Mouse (Mus musculus) adrenal gland, postnatal 14 days (tissue): Measurements from ENCODE around the gene Hpn. TPM values are rescaled to one million over a fixed set of nuclear protein-coding genes. Genes with fewer than 3 reads are reported as not detected.

Experiments used
- DNase-seq: peaks from one replicate; pipeline ENCODE4 v3.0.0; 2021; ENCODE audit warnings: mixed read lengths
- total RNA-seq: library from RNA; stranded (reverse); gene quantifications from 2 replicates; pipeline ENCODE4 v1.2.3, GENCODE M21; 2021

Gene Hpn
- total RNA-seq, 1 experiment from 2014 or later: 41.6 TPM

- no peak for DNase-seq
These were observed 34.5 kb downstream of the Hpn start for GRCm38 (mm10) chr7:31080611-31081010.

- DNase-seq: no peak
These were observed 35.4 kb downstream of the Hpn start for GRCm38 (mm10) chr7:31079670-31080069.

GRCm38 (mm10) chr7:31077885-31078445 lies 37.1 kb downstream of the Hpn start:
- DNase-seq: peak; percentile 61

- no peak for DNase-seq
These were observed 37.6 kb downstream of the Hpn start for GRCm38 (mm10) chr7:31077470-31077869.

- DNase-seq: no peak
These were observed 38.6 kb downstream of the Hpn start, which contains the start of gene Fxyd3 for GRCm38 (mm10) chr7:31076492-31076891. Gene Fxyd3 (minus strand): TSS chr7:31076704.

- DNase-seq: no peak
These were observed 40.4 kb downstream of the Hpn start for GRCm38 (mm10) chr7:31074713-31075069.

GRCm38 (mm10) chr7:31074061-31074712 lies 40.9 kb downstream of the Hpn start:
- no peak for DNase-seq

GRCm38 (mm10) chr7:31073546-31073945 lies 41.5 kb downstream of the Hpn start:
- no peak for DNase-seq

- no peak for DNase-seq
These were observed 42.8 kb downstream of the Hpn start for GRCm38 (mm10) chr7:31072326-31072725.

- DNase-seq: no peak
These were observed 44.8 kb downstream of the Hpn start for GRCm38 (mm10) chr7:31070324-31070723.

- no peak for DNase-seq
These were observed 45.6 kb downstream of the Hpn start for GRCm38 (mm10) chr7:31069491-31069890.

GRCm38 (mm10) chr7:31067836-31068235 lies 47.3 kb downstream of the Hpn start:
- peak; percentile 47 for DNase-seq

GRCm38 (mm10) chr7:31063074-31063560 lies 52.0 kb downstream of the Hpn start:
- no peak for DNase-seq

- DNase-seq: no peak
These were observed 54.5 kb downstream of the Hpn start for GRCm38 (mm10) chr7:31060621-31061010.

- DNase-seq: peak; percentile 13
These were observed 55.0 kb downstream of the Hpn start for GRCm38 (mm10) chr7:31059919-31060620.

- DNase-seq: peak; percentile 90
These were observed 56.0 kb downstream of the Hpn start, which contains the start of gene Lgi4 for GRCm38 (mm10) chr7:31059108-31059507. Gene Lgi4 (plus strand): TSS chr7:31059342.

GRCm38 (mm10) chr7:31058211-31058610 lies 56.9 kb downstream of the Hpn start:
- DNase-seq: peak; percentile 53

GRCm38 (mm10) chr7:31057730-31058129 lies 57.4 kb downstream of the Hpn start:
- no peak for DNase-seq

GRCm38 (mm10) chr7:31057071-31057470 lies 58.0 kb downstream of the Hpn start, which contains the start of gene Fxyd1:
Gene Fxyd1 (minus strand): TSS chr7:31057199.
- DNase-seq: no peak

- no peak for DNase-seq
These were observed 58.6 kb downstream of the Hpn start for GRCm38 (mm10) chr7:31056448-31056847.

GRCm38 (mm10) chr7:31055883-31056282 lies 59.2 kb downstream of the Hpn start:
- DNase-seq: no peak

GRCm38 (mm10) chr7:31055354-31055824 lies 59.7 kb downstream of the Hpn start:
- DNase-seq: peak; percentile 91

- DNase-seq: peak; percentile 61
These were observed 60.3 kb downstream of the Hpn start for GRCm38 (mm10) chr7:31054661-31055320.
